Mouse (Mus musculus) liver, embryonic 11.5 days (tissue): ENCODE results near the gene Zkscan6. TPM values are rescaled to one million over a fixed set of nuclear protein-coding genes. Genes with fewer than 3 reads are reported as not detected.

Source experiments
- ATAC-seq: fragments of 200-750 bp; cut with Nextera tagmentation; replicated peaks from 2 replicates; pipeline ENCODE4 v1.8.0; 2017; ENCODE audit warnings: moderate number of reproducible peaks, mild to moderate bottlenecking, moderate TSS enrichment, moderate library complexity; ENCODE audit not compliant: low FRiP score
- DNase-seq: peaks from one replicate; pipeline ENCODE4 v3.0.0-alpha.2; 2017; ENCODE audit warnings: low spot score
- H3K27ac ChIP-seq: fragments of 300-500 bp; sonication (generic); 2 replicates; pipeline ENCODE4 v1.5.1; 2014; ENCODE audit warnings: mild to moderate bottlenecking, low read depth, low read length, control low read depth
- H3K27me3 ChIP-seq: fragments of 300-500 bp; sonication (generic); replicated peaks from 2 replicates; pipeline ENCODE4 v1.6.1; 2014; ENCODE audit warnings: low read length, mixed read lengths; ENCODE audit not compliant: control insufficient read depth, insufficient read depth
- H3K36me3 ChIP-seq: fragments of 300-500 bp; sonication (generic); 2 replicates; pipeline ENCODE4 v1.6.1; 2014; ENCODE audit warnings: mild to moderate bottlenecking, low read length, moderate library complexity, mixed read lengths; ENCODE audit not compliant: control insufficient read depth, insufficient read depth
- H3K4me1 ChIP-seq: fragments of 300-500 bp; sonication (generic); replicated peaks from 2 replicates; pipeline ENCODE4 v1.6.1; 2014; ENCODE audit warnings: low read length, mixed read lengths; ENCODE audit not compliant: control insufficient read depth, insufficient read depth
- H3K4me2 ChIP-seq: fragments of 300-500 bp; sonication (generic); 2 replicates; pipeline ENCODE4 v1.6.1; 2014; ENCODE audit warnings: mild to moderate bottlenecking, control low read depth, moderate library complexity
- H3K4me3 ChIP-seq: fragments of 300-500 bp; sonication (generic); 2 replicates; pipeline ENCODE4 v1.5.1; 2014; ENCODE audit warnings: low read depth, low read length, control low read depth
- H3K9ac ChIP-seq: fragments of 300-500 bp; sonication (generic); 2 replicates; pipeline ENCODE4 v1.6.1; 2014; ENCODE audit warnings: low read depth, low read length, control low read depth
- H3K9me3 ChIP-seq: fragments of 300-500 bp; sonication (generic); 2 replicates; pipeline ENCODE4 v1.6.1; 2016; ENCODE audit warnings: low read length, inconsistent platforms, mixed read lengths; ENCODE audit not compliant: control insufficient read depth
- WGBS: fragments of 180-500 bp; shearing (Covaris S2); extraction: QIAGEN DNeasy Blood & Tissue Kit; methylation state at CpG from one replicate; pipeline ENCODE4 v1.1.7; 2014; 5-methylcytosine and 5-hydroxymethylcytosine counted together
- polyA plus RNA-seq: library from polyadenylated mRNA; unstranded; fragments of >200 nt; fragmentation: Nextera tagmentation; extraction: Ambion mirVana; gene quantifications from 2 replicates; pipeline ENCODE4 v1.2.1, GENCODE M21; 2014

The Zkscan6 gene
- polyA plus RNA-seq, 1 experiment from 2014 or later: 12.0 TPM

- ATAC-seq: no peak; the same call in 1 of the 2 replicates
- Histone ChIP-seq H3K4me1 (no peaks in the 10 kb centered on the region), H3K27ac (no peak overlapping the region), H3K9ac (no peak overlapping the region), H3K4me3 (no peak overlapping the region), H3K36me3 (peaks cover 19% of the 10 kb centered on the region; the same call in 1 of the 2 replicates), H3K27me3 (no peaks in the 10 kb centered on the region), H3K9me3 (no peaks in the 10 kb centered on the region), H3K4me2 (no peak overlapping the region)
- no peak for DNase-seq
- 78% methylated on average over 5 of the region's 5 CpGs for WGBS
Observed at GRCm38 (mm10) chr11:65820280-65820679, 13.3 kb downstream of the Zkscan6 start.

- Histone ChIP-seq H3K9me3 (no peaks in the 10 kb centered on the region), H3K4me2 (no peak overlapping the region), H3K36me3 (peaks cover 13% of the 10 kb centered on the region; the same call in 1 of the 2 replicates), H3K4me1 (no peaks in the 10 kb centered on the region), H3K27me3 (no peaks in the 10 kb centered on the region), H3K9ac (no peak overlapping the region), H3K27ac (no peak overlapping the region), H3K4me3 (no peak overlapping the region)
- DNase-seq: no peak
- WGBS: 24% methylated on average over 7 of the region's 7 CpGs
- peak; percentile 54; the same call in 1 of the 2 replicates for ATAC-seq
Observed at GRCm38 (mm10) chr11:65820877-65821276, 13.9 kb downstream of the Zkscan6 start.

GRCm38 (mm10) chr11:65824556-65824955 lies 17.6 kb downstream of the Zkscan6 start:
- no peaks in the 10 kb centered on the region for H3K9me3 ChIP-seq
- no peaks in the 10 kb centered on the region for H3K4me1 ChIP-seq
- DNase-seq (no peak), ATAC-seq (no peak)
- no peak overlapping the region for H3K27ac ChIP-seq
- H3K36me3 ChIP-seq: peaks cover 18% of the 10 kb centered on the region
- 88% methylated on average over 3 of the region's 3 CpGs for WGBS
- H3K4me3 ChIP-seq: no peak overlapping the region
- H3K27me3 ChIP-seq: no peaks in the 10 kb centered on the region
- H3K9ac ChIP-seq: no peak overlapping the region
- H3K4me2 ChIP-seq: no peak overlapping the region

- 66% methylated on average over 8 of the region's 8 CpGs for WGBS
- Histone ChIP-seq H3K9me3 (no peaks in the 10 kb centered on the region), H3K4me2 (no peak overlapping the region), H3K27me3 (no peaks in the 10 kb centered on the region), H3K4me1 (no peaks in the 10 kb centered on the region), H3K4me3 (no peak overlapping the region), H3K27ac (no peak overlapping the region), H3K36me3 (no peaks in the 10 kb centered on the region), H3K9ac (no peak overlapping the region)
- DNase-seq (no peak), ATAC-seq (no peak)
Observed at GRCm38 (mm10) chr11:65838999-65839398, 32.0 kb downstream of the Zkscan6 start.

GRCm38 (mm10) chr11:65846446-65846845 lies 39.5 kb downstream of the Zkscan6 start:
- H3K4me1 ChIP-seq: no peaks in the 10 kb centered on the region
- H3K9me3 ChIP-seq: no peaks in the 10 kb centered on the region
- H3K9ac ChIP-seq: no peak overlapping the region
- H3K27me3 ChIP-seq: no peaks in the 10 kb centered on the region
- H3K4me2 ChIP-seq: no peak overlapping the region
- no peak overlapping the region for H3K27ac ChIP-seq
- 57% methylated on average over 5 of the region's 5 CpGs for WGBS
- DNase-seq (no peak), ATAC-seq (no peak)
- H3K36me3 ChIP-seq: no peaks in the 10 kb centered on the region
- H3K4me3 ChIP-seq: no peak overlapping the region

GRCm38 (mm10) chr11:65852066-65852465 lies 45.1 kb downstream of the Zkscan6 start:
- ATAC-seq: no peak
- 20% methylated on average over 1 of the region's 1 CpGs for WGBS
- Histone ChIP-seq H3K9me3 (no peaks in the 10 kb centered on the region), H3K27ac (no peak overlapping the region), H3K27me3 (no peaks in the 10 kb centered on the region), H3K4me2 (no peak overlapping the region), H3K4me3 (no peak overlapping the region), H3K4me1 (no peaks in the 10 kb centered on the region), H3K36me3 (no peaks in the 10 kb centered on the region), H3K9ac (no peak overlapping the region)
- no peak for DNase-seq

GRCm38 (mm10) chr11:65861476-65861875 lies 54.5 kb downstream of the Zkscan6 start:
- DNase-seq (no peak), ATAC-seq (no peak)
- 58% methylated on average over 4 of the region's 4 CpGs for WGBS
- no peaks in the 10 kb centered on the region for H3K27me3 ChIP-seq
- no peaks in the 10 kb centered on the region for H3K36me3 ChIP-seq
- no peak overlapping the region for H3K4me2 ChIP-seq
- no peak overlapping the region for H3K4me3 ChIP-seq
- H3K9me3 ChIP-seq: no peaks in the 10 kb centered on the region
- H3K27ac ChIP-seq: no peak overlapping the region
- no peak overlapping the region for H3K9ac ChIP-seq
- H3K4me1 ChIP-seq: no peaks in the 10 kb centered on the region

- 79% methylated on average over 1 of the region's 1 CpGs for WGBS
- ATAC-seq (no peak), DNase-seq (no peak)
- Histone ChIP-seq H3K9ac (no peak overlapping the region), H3K9me3 (no peaks in the 10 kb centered on the region), H3K36me3 (no peaks in the 10 kb centered on the region), H3K27me3 (no peaks in the 10 kb centered on the region), H3K4me1 (no peaks in the 10 kb centered on the region), H3K4me3 (no peak overlapping the region), H3K4me2 (no peak overlapping the region), H3K27ac (no peak overlapping the region)
Observed at GRCm38 (mm10) chr11:65877146-65877775, 70.3 kb downstream of the Zkscan6 start.
